Mouse (Mus musculus): Measurements from ENCODE around the gene Exd1. TPM values are rescaled to one million over a fixed set of nuclear protein-coding genes. Genes with fewer than 3 reads are reported as not detected.

Gene Exd1
- polyA plus RNA-seq, 1 experiment from 2014 or later, result 0.47 TPM

DNA sequence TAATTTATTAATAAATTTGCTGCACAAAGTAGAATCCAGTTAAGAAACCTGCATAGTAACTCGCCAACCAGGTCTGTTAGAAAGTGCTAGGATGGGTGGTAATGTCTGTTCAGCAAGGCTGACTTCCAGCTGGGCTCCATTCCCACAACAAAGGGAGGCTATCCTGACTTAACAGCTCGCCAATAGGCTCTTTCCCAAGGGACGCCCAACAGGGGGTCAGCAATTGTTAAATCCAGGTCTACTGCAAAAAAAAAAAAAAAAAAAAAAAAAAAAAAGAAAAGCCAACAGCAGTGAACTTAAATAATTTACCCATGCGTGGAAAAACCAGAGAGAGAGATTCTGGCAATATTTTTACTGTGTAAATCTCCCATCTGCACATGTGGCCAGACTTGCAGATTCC lies 60.9 kb downstream of the Exd1 start:
- 4% methylated on average over 4 of the region's 4 CpGs for WGBS
- no peak for ATAC-seq (ENCODE audit: low FRiP score, low read depth)
- no peaks in the 10 kb centered on the region for H3K9me3 ChIP-seq
- H3K4me3 ChIP-seq, result no peak overlapping the region
- H3K4me2 ChIP-seq, result no peak overlapping the region
- H3K4me1 ChIP-seq (replicated peaks), result no peaks in the 10 kb centered on the region
- no peak overlapping the region for H3K9ac ChIP-seq
- H3K27ac ChIP-seq (replicated peaks), result no peak overlapping the region
- H3K27me3 ChIP-seq, result no peaks in the 10 kb centered on the region
- no peaks in the 10 kb centered on the region for H3K36me3 ChIP-seq

DNA sequence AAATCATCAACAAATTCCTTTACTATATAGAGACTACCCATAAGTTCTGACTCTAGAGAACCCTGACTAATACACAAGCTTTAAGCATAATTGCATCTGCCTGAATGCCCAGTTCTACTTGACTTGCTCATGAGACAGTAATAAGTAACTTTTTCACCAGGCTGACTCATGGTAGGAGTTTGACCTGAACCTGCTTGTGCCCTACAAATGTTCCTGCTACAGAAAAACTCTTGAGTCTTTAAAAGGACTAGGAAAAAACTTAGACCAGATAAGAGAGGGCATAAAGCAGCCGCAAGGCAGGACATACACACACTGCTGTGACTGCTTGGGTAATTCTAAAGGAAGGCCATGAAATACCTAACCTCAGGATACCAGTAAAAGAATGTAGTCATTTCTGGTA lies 65.1 kb downstream of the Exd1 start:
- H3K4me2 ChIP-seq, result no peak overlapping the region

DNA sequence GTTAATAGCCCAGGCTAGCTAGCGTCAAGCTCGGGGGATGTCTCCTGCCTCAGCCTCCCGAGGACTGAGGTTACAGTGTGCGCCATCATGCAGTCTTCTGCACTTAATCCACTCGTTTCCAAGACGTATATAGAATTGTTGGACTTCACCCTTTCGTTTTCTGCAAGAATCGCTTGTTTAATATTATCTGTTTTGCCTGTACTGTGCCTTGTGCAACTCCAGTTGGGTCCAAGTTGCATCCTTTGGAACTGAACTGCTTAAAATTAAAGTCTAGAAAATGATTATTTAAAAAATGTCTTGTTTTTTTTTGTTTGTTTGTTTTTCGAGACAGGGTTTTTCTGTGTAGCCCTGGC lies 69.1 kb downstream of the Exd1 start:
- peak overlapping the region; percentile 98 for H3K9ac ChIP-seq
- WGBS, result 13% methylated on average over 9 of the region's 9 CpGs
- H3K27me3 ChIP-seq, result no peaks in the 10 kb centered on the region
- no peaks in the 10 kb centered on the region for H3K9me3 ChIP-seq
- H3K4me3 ChIP-seq, result peak overlapping the region; percentile 96
- no peak for ATAC-seq (ENCODE audit: low FRiP score, low read depth)
- no peaks in the 10 kb centered on the region for H3K36me3 ChIP-seq
- H3K4me2 ChIP-seq, result peak overlapping the region; percentile 69
- H3K27ac ChIP-seq (replicated peaks), result peak overlapping the region; percentile 100
- peaks cover 35% of the 10 kb centered on the region for H3K4me1 ChIP-seq (replicated peaks)

More for the DNA sequence above, 65.1 kb downstream of the Exd1 start:
- no peak for ATAC-seq (ENCODE audit: low FRiP score, low read depth)
- Histone ChIP-seq H3K9ac (no peak overlapping the region), H3K27me3 (no peaks in the 10 kb centered on the region), H3K9me3 (no peaks in the 10 kb centered on the region), H3K4me1 (replicated peaks) (peaks cover 14% of the 10 kb centered on the region), H3K27ac (replicated peaks) (no peak overlapping the region), H3K36me3 (no peaks in the 10 kb centered on the region), H3K4me3 (no peak overlapping the region)
- WGBS, result 94% methylated on average over 1 of the region's 1 CpGs

DNA sequence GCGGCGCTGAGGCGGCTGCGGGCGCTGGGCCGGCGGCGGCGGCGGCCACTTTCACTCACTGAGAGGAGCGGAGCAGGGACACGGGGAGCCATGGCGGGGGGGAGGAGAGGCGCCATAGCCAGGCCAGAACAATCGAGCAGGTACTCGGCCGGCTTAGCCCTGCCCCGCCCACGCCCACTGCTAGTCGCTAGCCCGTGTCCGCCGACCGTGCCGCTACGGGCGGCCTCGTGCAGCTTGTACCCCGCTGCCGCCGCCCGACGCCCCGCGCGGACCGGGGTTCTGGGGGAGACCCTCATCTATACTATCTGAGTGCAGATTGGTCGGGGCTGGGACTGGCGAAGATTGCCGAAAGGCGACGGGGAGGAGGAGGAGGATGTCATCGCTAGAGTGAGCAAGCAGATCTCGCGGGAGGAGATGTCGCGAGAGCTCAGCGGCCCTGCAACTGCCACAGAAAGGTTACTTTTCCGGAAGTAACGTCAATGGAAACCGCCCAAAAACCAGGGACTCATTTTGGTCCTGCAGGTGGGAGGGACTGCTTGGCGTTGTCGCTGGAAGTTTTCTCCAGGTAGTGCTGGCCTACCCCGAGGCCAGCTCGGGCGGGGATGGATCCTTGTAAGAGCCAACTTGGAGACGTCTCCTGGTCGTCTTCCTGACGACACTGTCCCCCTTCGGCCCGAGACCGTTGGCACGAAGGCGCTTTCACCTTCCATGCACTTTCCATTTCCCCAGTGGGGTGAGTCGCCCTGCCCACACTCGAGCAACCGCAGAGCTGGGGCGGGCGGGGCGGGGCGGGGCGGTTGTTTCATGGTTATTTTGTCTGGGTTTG lies 69.6 kb downstream of the Exd1 start, which contains the start of gene Ino80:
Gene Ino80, minus strand, starts transcription at position 117 of the 826 bp plus-strand sequence.
- Histone ChIP-seq H3K4me1 (replicated peaks) (peaks cover 35% of the 10 kb centered on the region), H3K9ac (peak within 1 kb of the TSS; percentile 98), H3K36me3 (no peaks in the 10 kb centered on the region), H3K4me2 (peak within 1 kb of the TSS; percentile 69), H3K27ac (replicated peaks) (peak within 1 kb of the TSS; percentile 100), H3K27me3 (no peaks in the 10 kb centered on the region), H3K4me3 (peak within 1 kb of the TSS; percentile 96), H3K9me3 (no peaks in the 10 kb centered on the region)
- ATAC-seq (ENCODE audit: low FRiP score, low read depth), result peak; percentile 97
- WGBS, result under 1% methylated on average over 57 of the region's 72 CpGs

DNA sequence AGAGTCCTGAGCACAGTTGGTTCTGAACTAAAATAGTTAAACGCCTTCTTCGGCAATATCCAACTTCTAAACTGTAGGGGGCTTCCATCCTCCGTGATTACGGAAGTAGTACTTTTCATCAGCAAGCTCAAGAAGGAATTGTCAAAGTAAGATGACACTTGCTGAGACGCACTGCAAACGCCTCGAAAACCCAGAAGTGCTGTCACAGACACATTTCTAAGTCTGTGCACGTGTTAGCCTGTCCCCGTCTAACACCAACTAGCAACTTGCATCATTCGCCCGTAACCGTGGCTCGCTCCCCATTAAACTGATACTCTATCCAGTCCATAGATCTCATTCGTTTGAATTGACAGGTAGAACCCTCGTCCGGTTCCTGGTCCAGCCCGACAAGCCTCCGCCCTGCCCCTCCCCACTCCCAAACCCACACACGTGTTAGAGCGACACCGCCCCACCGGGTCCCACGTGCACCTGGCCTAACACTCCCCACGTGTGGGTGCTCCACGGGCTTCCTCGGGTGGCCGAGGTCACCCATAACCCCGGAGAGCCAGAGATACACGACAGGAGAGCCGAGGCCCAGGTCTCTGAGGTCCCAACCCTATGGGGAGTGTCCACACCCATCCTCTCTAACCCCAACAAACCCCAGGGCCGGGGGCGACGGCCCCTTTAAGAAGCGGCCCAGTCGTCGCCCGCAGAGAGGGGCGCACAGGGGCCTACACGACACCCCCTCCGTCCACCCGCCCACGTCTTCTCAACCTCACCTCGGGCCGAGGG lies 70.6 kb downstream of the Exd1 start:
- peak; percentile 72 for ATAC-seq (ENCODE audit: low FRiP score, low read depth)
- Histone ChIP-seq H3K27me3 (no peaks in the 10 kb centered on the region), H3K9ac (peak overlapping the region; percentile 98)

DNA sequence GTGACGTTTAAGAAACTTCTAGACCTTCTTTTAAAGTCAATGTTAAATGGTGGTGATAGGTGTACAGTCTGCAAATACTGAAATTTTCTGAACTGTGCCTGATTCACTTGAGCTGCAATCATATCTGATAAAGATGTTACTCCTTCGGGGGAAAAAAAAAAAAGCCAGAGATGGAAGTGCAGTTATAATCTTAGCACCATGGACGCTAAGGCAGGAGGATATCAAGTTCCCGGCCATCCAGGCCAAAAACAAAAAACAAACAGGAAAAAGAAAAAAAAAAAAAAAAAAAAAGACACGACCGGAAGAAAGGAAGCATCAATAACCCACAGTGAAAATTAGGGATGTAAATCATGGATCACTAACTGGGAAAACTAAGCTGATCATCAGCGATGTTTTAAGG lies 71.3 kb downstream of the Exd1 start:
- no peaks in the 10 kb centered on the region for H3K9me3 ChIP-seq
- peak overlapping the region; percentile 61 for H3K4me2 ChIP-seq
- H3K9ac ChIP-seq, result peak overlapping the region; percentile 98
- H3K4me1 ChIP-seq (replicated peaks), result peaks cover 35% of the 10 kb centered on the region
- no peak for ATAC-seq (ENCODE audit: low FRiP score, low read depth)
- peak overlapping the region; percentile 96 for H3K4me3 ChIP-seq
- H3K36me3 ChIP-seq, result peaks cover 2% of the 10 kb centered on the region; the same call in 1 of the 2 replicates
- H3K27ac ChIP-seq (replicated peaks), result peak overlapping the region; percentile 100; the same call in 1 of the 2 replicates
- 25% methylated on average over 7 of the region's 7 CpGs for WGBS
- H3K27me3 ChIP-seq, result no peaks in the 10 kb centered on the region

More for the DNA sequence above, 70.6 kb downstream of the Exd1 start:
- Histone ChIP-seq H3K36me3 (peaks cover 2% of the 10 kb centered on the region; the same call in 1 of the 2 replicates), H3K4me1 (replicated peaks) (peaks cover 35% of the 10 kb centered on the region), H3K4me2 (peak overlapping the region; percentile 61), H3K4me3 (peak overlapping the region; percentile 96), H3K9me3 (no peaks in the 10 kb centered on the region), H3K27ac (replicated peaks) (peak overlapping the region; percentile 100)
- under 1% methylated on average over 42 of the region's 44 CpGs for WGBS

Other genes with a start within 250 kb of the Exd1 start
- 5.0 and 5.1 TPM in 2 replicates for gene Dll4, start 221.8 kb downstream of the Exd1 start, polyA plus RNA-seq (2015; fragmentation: Nextera tagmentation; extraction: Ambion mirVana)
- 10.7 and 11.6 TPM in 2 replicates for gene Chac1, start 196.4 kb downstream of the Exd1 start, polyA plus RNA-seq (2015; fragmentation: Nextera tagmentation; extraction: Ambion mirVana)
- gene Ino80, start 69.9 kb downstream of the Exd1 start, polyA plus RNA-seq (2015; fragmentation: Nextera tagmentation; extraction: Ambion mirVana), result 2.9 and 3.4 TPM in 2 replicates
- 54.9 and 55.4 TPM in 2 replicates for gene Chp1, start 70 bp upstream of the Exd1 start, polyA plus RNA-seq (2015; fragmentation: Nextera tagmentation; extraction: Ambion mirVana)
- gene Nusap1, start 70.7 kb upstream of the Exd1 start, polyA plus RNA-seq (2015; fragmentation: Nextera tagmentation; extraction: Ambion mirVana), result 15.1 and 18.1 TPM in 2 replicates
- 6.6 and 7.5 TPM in 2 replicates for gene Oip5, start 70.8 kb upstream of the Exd1 start, polyA plus RNA-seq (2015; fragmentation: Nextera tagmentation; extraction: Ambion mirVana)
- 39.8 and 41.2 TPM in 2 replicates for gene Ndufaf1, start 115.2 kb upstream of the Exd1 start, polyA plus RNA-seq (2015; fragmentation: Nextera tagmentation; extraction: Ambion mirVana)
- 49.3 and 50.1 TPM in 2 replicates for gene Rtf1, start 127.4 kb upstream of the Exd1 start, polyA plus RNA-seq (2015; fragmentation: Nextera tagmentation; extraction: Ambion mirVana)
- gene Itpka, start 194.7 kb upstream of the Exd1 start, polyA plus RNA-seq (2015; fragmentation: Nextera tagmentation; extraction: Ambion mirVana), result 0.37 and 0.56 TPM in 2 replicates
- 2.1 and 2.2 TPM in 2 replicates for gene Ltk, start 212.8 kb upstream of the Exd1 start, polyA plus RNA-seq (2015; fragmentation: Nextera tagmentation; extraction: Ambion mirVana)
- 18.6 and 19.6 TPM in 2 replicates for gene Rpap1, start 239.9 kb upstream of the Exd1 start, polyA plus RNA-seq (2015; fragmentation: Nextera tagmentation; extraction: Ambion mirVana)

All from hindbrain, embryonic 15.5 days (tissue).